15 mouse cellular contexts compared by ENCODE assay signal in the genomic region with DNA sequence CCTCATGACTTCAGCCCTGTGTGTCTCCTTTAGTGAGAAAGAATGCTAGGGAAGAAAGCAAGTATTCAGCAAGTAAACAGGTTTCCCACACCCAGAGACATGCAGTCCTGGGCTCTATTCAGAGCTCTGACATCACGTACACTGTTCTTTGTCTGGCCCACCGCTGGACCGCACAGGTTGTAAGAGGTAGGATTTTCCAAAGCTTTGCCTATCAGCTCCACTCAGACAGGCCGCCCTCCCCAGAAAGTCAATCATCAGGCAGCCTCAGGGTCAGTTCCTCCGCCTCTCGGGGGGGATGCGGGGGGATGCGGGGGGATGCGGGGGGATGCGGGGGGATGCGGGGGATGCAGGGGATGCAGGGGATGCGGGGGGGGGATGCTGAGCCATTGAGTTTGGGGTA.
DNase-seq lines count a peak whose midpoint lies in the region; ATAC-seq lines count a peak whose summit lies in the region.
"Had no signal": no experiment of that assay in that cellular context is flagged by ENCODE, and none has a peak within 500 bp of the region (broad histone marks: within the 10 kb centered on the region; RNA-seq: fewer than 3 reads in every experiment).

No protein-coding gene starts in this region.

- no peak for DNase-seq in hindbrain, embryonic 14.5 days (ENCODE audit: low spot score)
- DNase-seq in hindbrain, embryonic 11.5 days (ENCODE audit: low spot score) = no peak
- DNase-seq in neural tube, embryonic 10.5 days (ENCODE audit: extremely low spot score, low spot score) = no peak
- no peak for DNase-seq in adrenal gland, postnatal 10 days
- DNase-seq in adrenal gland, adult (ENCODE audit: inconsistent age in 2 of 2, low spot score in 1 of 2) = no peak
- DNase-seq: adrenal gland, adult 8-10 months; cerebellum, adult 9-11 months; heart, adult 18-20 months; heart, postnatal 36 days had no signal

- peak overlapping the region; percentile 66 for H3K27ac ChIP-seq in hindbrain, embryonic 14.5 days
- H3K27ac ChIP-seq in hindbrain, embryonic 11.5 days (ENCODE audit: low read depth, low read length) = no peak overlapping the region
- peak overlapping the region; percentile 38; the same call in 1 of the 2 replicates for H3K27ac ChIP-seq in neural tube, embryonic 13.5 days (replicated peaks)
- H3K27ac ChIP-seq in forebrain, embryonic 15.5 days (replicated peaks) = peak overlapping the region; percentile 20; the same call in 1 of the 2 replicates
- H3K27ac ChIP-seq: heart, embryonic 13.5 days; intestine, embryonic 15.5 days; limb, embryonic 15.5 days; liver, embryonic 15.5 days had no signal

- peaks cover 6% of the 10 kb centered on the region; the same call in 1 of the 2 replicates for H3K9me3 ChIP-seq in hindbrain, embryonic 14.5 days (ENCODE audit: control insufficient read depth, low read length)
- H3K9me3 ChIP-seq in hindbrain, embryonic 11.5 days (ENCODE audit: control insufficient read depth, low read length) = no peaks in the 10 kb centered on the region
- peaks cover 6% of the 10 kb centered on the region; the same call in 1 of the 2 replicates for H3K9me3 ChIP-seq in neural tube, embryonic 13.5 days
- no peaks in the 10 kb centered on the region for H3K9me3 ChIP-seq in forebrain, embryonic 15.5 days
- H3K9me3 ChIP-seq: intestine, embryonic 15.5 days; limb, embryonic 15.5 days; liver, embryonic 15.5 days had no signal

- no peak overlapping the region for H3K4me2 ChIP-seq in hindbrain, embryonic 14.5 days (replicated peaks)
- no peak overlapping the region for H3K4me2 ChIP-seq in hindbrain, embryonic 11.5 days (replicated peaks; ENCODE audit: low read depth, low read length)
- H3K4me2 ChIP-seq in neural tube, embryonic 13.5 days = no peak overlapping the region
- H3K4me2 ChIP-seq in forebrain, embryonic 15.5 days (replicated peaks) = no peak overlapping the region
- H3K4me2 ChIP-seq: heart, embryonic 13.5 days; intestine, embryonic 15.5 days; limb, embryonic 15.5 days; liver, embryonic 15.5 days had no signal

- ATAC-seq in hindbrain, embryonic 14.5 days (ENCODE audit: low FRiP score) = no peak
- ATAC-seq in hindbrain, embryonic 11.5 days (ENCODE audit: low FRiP score) = no peak
- no peak for ATAC-seq in neural tube, embryonic 13.5 days (ENCODE audit: low read depth)
- no peak for ATAC-seq in forebrain, embryonic 15.5 days (replicated peaks)
- ATAC-seq: intestine, embryonic 15.5 days had no signal

- H3K9ac ChIP-seq in hindbrain, embryonic 14.5 days = no peak overlapping the region
- no peak overlapping the region for H3K9ac ChIP-seq in hindbrain, embryonic 11.5 days (ENCODE audit: low read depth, low read length)
- no peak overlapping the region for H3K9ac ChIP-seq in neural tube, embryonic 13.5 days
- H3K9ac ChIP-seq in forebrain, embryonic 15.5 days (replicated peaks) = no peak overlapping the region
- H3K9ac ChIP-seq: heart, embryonic 13.5 days; intestine, embryonic 15.5 days; limb, embryonic 15.5 days; liver, embryonic 15.5 days had no signal

- H3K4me3 ChIP-seq in hindbrain, embryonic 14.5 days (replicated peaks; ENCODE audit: low read length) = no peak overlapping the region
- H3K4me3 ChIP-seq in hindbrain, embryonic 11.5 days (ENCODE audit: low read depth, low read length) = no peak overlapping the region
- no peak overlapping the region for H3K4me3 ChIP-seq in neural tube, embryonic 13.5 days
- no peak overlapping the region for H3K4me3 ChIP-seq in forebrain, embryonic 15.5 days
- H3K4me3 ChIP-seq: heart, embryonic 13.5 days; intestine, embryonic 15.5 days; limb, embryonic 15.5 days; liver, embryonic 15.5 days had no signal

- 0 out of 2 replicates have a peak, but pooled peaks cover 10% of the 10 kb centered on the region for H3K4me1 ChIP-seq in hindbrain, embryonic 14.5 days (replicated peaks; ENCODE audit: control insufficient read depth, insufficient read depth, low read length)
- no peaks in the 10 kb centered on the region for H3K4me1 ChIP-seq in hindbrain, embryonic 11.5 days (replicated peaks; ENCODE audit: control insufficient read depth, insufficient read depth, low read length)
- H3K4me1 ChIP-seq in neural tube, embryonic 13.5 days (replicated peaks) = peaks cover 18% of the 10 kb centered on the region
- H3K4me1 ChIP-seq in forebrain, embryonic 15.5 days = peaks cover 30% of the 10 kb centered on the region
- H3K4me1 ChIP-seq: heart, embryonic 13.5 days; intestine, embryonic 15.5 days; liver, embryonic 15.5 days had no signal

- H3K27me3 ChIP-seq in hindbrain, embryonic 14.5 days (ENCODE audit: control insufficient read depth, insufficient read depth, low read length) = no peaks in the 10 kb centered on the region
- H3K27me3 ChIP-seq in hindbrain, embryonic 11.5 days (ENCODE audit: control insufficient read depth, insufficient read depth, low read length) = no peaks in the 10 kb centered on the region
- no peaks in the 10 kb centered on the region for H3K27me3 ChIP-seq in neural tube, embryonic 13.5 days
- H3K27me3 ChIP-seq in forebrain, embryonic 15.5 days = no peaks in the 10 kb centered on the region
- H3K27me3 ChIP-seq: heart, embryonic 13.5 days; intestine, embryonic 15.5 days; limb, embryonic 15.5 days; liver, embryonic 15.5 days had no signal

- 73% methylated on average over 10 of the region's 12 CpGs for WGBS in hindbrain, embryonic 14.5 days
- WGBS in hindbrain, embryonic 11.5 days = 87% methylated on average over 12 of the region's 12 CpGs
- WGBS in neural tube, embryonic 13.5 days = 81% methylated on average over 10 of the region's 12 CpGs
- 37% methylated on average over 12 of the region's 12 CpGs for WGBS in forebrain, embryonic 15.5 days

- H3K36me3 ChIP-seq in hindbrain, embryonic 14.5 days (replicated peaks; ENCODE audit: control insufficient read depth, insufficient read depth) = no peaks in the 10 kb centered on the region
- H3K36me3 ChIP-seq in hindbrain, embryonic 11.5 days (ENCODE audit: control insufficient read depth, insufficient read depth, low read length) = no peaks in the 10 kb centered on the region
- no peaks in the 10 kb centered on the region for H3K36me3 ChIP-seq in neural tube, embryonic 13.5 days
- H3K36me3 ChIP-seq in forebrain, embryonic 15.5 days = no peaks in the 10 kb centered on the region
- H3K36me3 ChIP-seq: heart, embryonic 13.5 days; intestine, embryonic 15.5 days; limb, embryonic 15.5 days; liver, embryonic 15.5 days had no signal
